In the genomic region with DNA sequence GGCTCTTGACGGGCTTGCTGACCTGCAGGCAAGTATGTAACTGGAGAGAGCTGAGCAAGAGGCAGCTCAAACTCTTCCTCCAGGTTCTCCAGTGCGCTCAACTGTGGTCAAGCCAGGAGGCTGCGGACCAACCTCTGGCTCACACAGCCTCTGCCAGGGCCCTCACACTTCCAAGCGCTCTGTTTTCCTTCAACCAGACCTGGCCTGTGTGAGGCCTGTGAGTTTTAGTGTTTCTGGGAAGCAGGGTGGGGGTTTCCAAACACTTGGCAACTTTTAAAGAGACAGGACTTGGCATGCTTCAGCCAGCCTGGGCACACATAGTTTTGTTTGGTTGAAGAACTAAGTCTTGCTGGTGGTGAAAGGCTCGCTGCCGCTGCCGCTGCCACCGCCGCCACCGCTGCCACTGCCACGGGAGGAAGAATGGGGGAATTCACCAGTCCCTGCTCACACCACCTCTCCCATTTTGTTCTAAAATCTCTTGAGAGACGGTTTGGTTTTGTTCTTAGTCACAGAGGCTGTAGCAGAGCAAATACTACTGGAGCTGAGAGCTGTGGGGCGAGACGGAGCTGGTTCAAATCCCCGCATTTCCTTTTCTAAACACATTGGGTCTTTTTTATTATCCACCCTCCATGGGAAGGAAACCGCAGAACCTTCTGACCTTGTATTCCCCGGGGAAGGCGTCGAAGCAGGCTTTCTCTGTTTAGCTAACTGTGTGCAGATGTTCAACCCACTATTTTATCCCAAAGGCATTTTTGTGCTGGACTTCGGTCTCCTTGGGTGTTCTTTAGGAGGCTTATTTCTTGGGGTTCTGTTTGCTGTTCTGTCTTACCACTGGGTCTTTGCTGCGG, we compare ENCODE assay signal across 11 mouse cellular contexts. TPM values are rescaled to one million over a fixed set of nuclear protein-coding genes. Genes with fewer than 3 reads are reported as not detected.
DNase-seq lines count a peak whose midpoint lies in the region; ATAC-seq and TF ChIP-seq lines count a peak whose summit lies in the region.
"Had no signal": no experiment of that assay in that cellular context is flagged by ENCODE, and none has a peak within 500 bp of the region (broad histone marks: within the 10 kb centered on the region; RNA-seq: fewer than 3 reads in every experiment).

No protein-coding gene starts in this region.

- no peaks in the 10 kb centered on the region for H3K27me3 ChIP-seq in lung, postnatal 0 days (replicated peaks; ENCODE audit: insufficient read depth, low read length)
- H3K27me3 ChIP-seq: hindbrain, embryonic 15.5 days had no signal

- no peak overlapping the region for H3K9ac ChIP-seq in lung, postnatal 0 days (replicated peaks; ENCODE audit: low read depth)
- H3K9ac ChIP-seq: hindbrain, embryonic 15.5 days had no signal

- H3K9me3 ChIP-seq in lung, postnatal 0 days (ENCODE audit: low read length), result no peaks in the 10 kb centered on the region
- H3K9me3 ChIP-seq: hindbrain, embryonic 15.5 days had no signal

- peak overlapping the region; percentile 4; the same call in 1 of the 2 replicates for H3K27ac ChIP-seq in bone marrow, adult 2 months (ENCODE audit: control insufficient read depth, insufficient read depth, low read depth, low read length, poor library complexity)
- peak overlapping the region; percentile 28; the same call in 1 of the 2 replicates for H3K27ac ChIP-seq in lung, postnatal 0 days (ENCODE audit: low read length)
- H3K27ac ChIP-seq: hindbrain, embryonic 15.5 days had no signal

- DNase-seq in gastrocnemius, postnatal 25 days, result peak; percentile 32
- DNase-seq in gastrocnemius, postnatal 10 days, result no peak
- peak; percentile 31 for DNase-seq in heart, postnatal 4 days
- peak; percentile 43 for DNase-seq in lung, postnatal 0 days (ENCODE audit: low spot score)
- no peak for DNase-seq in spleen, adult 18-20 months

- H3K4me3 ChIP-seq in bone marrow, adult 2 months (replicated peaks; ENCODE audit: control insufficient read depth, low read depth, low read length), result no peak overlapping the region
- H3K4me3 ChIP-seq in lung, postnatal 0 days (ENCODE audit: low read depth, low read length), result no peak overlapping the region
- H3K4me3 ChIP-seq: hindbrain, embryonic 15.5 days had no signal

- TF ChIP-seq CTCF in bone marrow, adult 2 months (IDR thresholded peaks at IDR 0.05; ENCODE audit: control insufficient read depth, insufficient read depth, low read length), result no peak
- TF ChIP-seq CTCF in lung, postnatal 0 days (IDR thresholded peaks at IDR 0.05), result no peak

- no peak for TF ChIP-seq EP300 in lung, postnatal 0 days (IDR thresholded peaks at IDR 0.05)

- H3K4me2 ChIP-seq in lung, postnatal 0 days (replicated peaks; ENCODE audit: low read depth, low read length), result no peak overlapping the region
- H3K4me2 ChIP-seq: hindbrain, embryonic 15.5 days had no signal

- 79% methylated on average over 21 of the region's 21 CpGs for WGBS in bone marrow, adult 2 months
- 63% methylated on average over 21 of the region's 21 CpGs for WGBS in lung, postnatal 0 days

- H3K36me3 ChIP-seq in lung, postnatal 0 days (ENCODE audit: insufficient read depth, low read length), result no peaks in the 10 kb centered on the region
- H3K36me3 ChIP-seq: G1E; hindbrain, embryonic 15.5 days had no signal

- no peak for TF ChIP-seq POLR2A in bone marrow, adult 2 months (IDR thresholded peaks at IDR 0.05; ENCODE audit: borderline replicate concordance, control insufficient read depth, low read depth, low read length)

- no peaks in the 10 kb centered on the region for H3K4me1 ChIP-seq in bone marrow, adult 2 months (ENCODE audit: control insufficient read depth, insufficient read depth, low read length)
- H3K4me1 ChIP-seq in lung, postnatal 0 days (ENCODE audit: insufficient read depth, low read depth, low read length), result no peaks in the 10 kb centered on the region
- H3K4me1 ChIP-seq: hindbrain, embryonic 15.5 days had no signal

- ATAC-seq in lung, postnatal 0 days, result peak; percentile 46
- ATAC-seq in CD4-positive, CD25-positive, alpha-beta regulatory T cell, adult 4 months, result no peak
- no peak for ATAC-seq in monocyte, adult 5-6 weeks (replicated peaks; ENCODE audit: insufficient number of reproducible peaks, low FRiP score, low TSS enrichment, poor library complexity, severe bottlenecking)

RNA-seq across cellular contexts. Expression of a gene that starts 11.0 kb away (rescaled TPM):
- total RNA-seq in gastrocnemius, postnatal 25 days (2021), result not detected
- not detected for total RNA-seq in gastrocnemius, postnatal 10 days (2021)
- not detected in 2 replicates for polyA plus RNA-seq in bone marrow, adult 2 months (2011; ENCODE audit: insufficient read depth, insufficient read length, low replicate concordance, missing spikeins)
- not detected for total RNA-seq in heart, postnatal 4 days (2021)
- not detected in 2 replicates for polyA plus RNA-seq in lung, postnatal 0 days (2015; fragmentation: Nextera tagmentation; extraction: Ambion mirVana)
- polyA plus RNA-seq in CD4-positive, CD25-positive, alpha-beta regulatory T cell, adult 4 months (2017; shearing (Covaris generic)), result not detected
- total RNA-seq in monocyte, adult 5-6 weeks (2017), result not detected in 3 replicates
- total RNA-seq: common myeloid progenitor, adult 5-6 weeks; G1E had no signal
- polyA plus RNA-seq: G1E; hindbrain, embryonic 15.5 days had no signal

RNA-seq across cellular contexts. Expression of a gene that starts 30.0 kb away (rescaled TPM):
- total RNA-seq in gastrocnemius, postnatal 25 days (2021), result 1 to 10 TPM; 1.3 to 1.5 TPM
- total RNA-seq in gastrocnemius, postnatal 10 days (2021), result 1 to 10 TPM; 1.1 to 1.6 TPM
- 0.63 and 0.80 TPM in 2 replicates for polyA plus RNA-seq in bone marrow, adult 2 months (2011; ENCODE audit: insufficient read depth, insufficient read length, low replicate concordance, missing spikeins)
- total RNA-seq in heart, postnatal 4 days (2021), result 1 to 10 TPM; 2.0 to 2.3 TPM
- 5.7 and 8.1 TPM in 2 replicates for polyA plus RNA-seq in lung, postnatal 0 days (2015; fragmentation: Nextera tagmentation; extraction: Ambion mirVana)
- not detected for polyA plus RNA-seq in CD4-positive, CD25-positive, alpha-beta regulatory T cell, adult 4 months (2017; shearing (Covaris generic))
- total RNA-seq in monocyte, adult 5-6 weeks (2017), result not detected in 3 replicates
- total RNA-seq: common myeloid progenitor, adult 5-6 weeks had no signal
- polyA plus RNA-seq: G1E had no signal

RNA-seq across cellular contexts. Expression of a gene that starts 32.8 kb away (rescaled TPM):
- 1 to 10 TPM; 1.4 to 2.3 TPM for total RNA-seq in gastrocnemius, postnatal 25 days (2021)
- 1 to 10 TPM; 2.3 to 3.1 TPM for total RNA-seq in gastrocnemius, postnatal 10 days (2021)
- polyA plus RNA-seq in bone marrow, adult 2 months (2011; ENCODE audit: insufficient read depth, insufficient read length, low replicate concordance, missing spikeins), result 3.1 and 6.3 TPM in 2 replicates
- total RNA-seq in heart, postnatal 4 days (2021), result 1 to 10 TPM; 3.2 to 3.4 TPM
- polyA plus RNA-seq in lung, postnatal 0 days (2015; fragmentation: Nextera tagmentation; extraction: Ambion mirVana), result 11.8 and 19.3 TPM in 2 replicates
- not detected for polyA plus RNA-seq in CD4-positive, CD25-positive, alpha-beta regulatory T cell, adult 4 months (2017; shearing (Covaris generic))
- total RNA-seq in monocyte, adult 5-6 weeks (2017), result not detected in 3 replicates
- total RNA-seq: common myeloid progenitor, adult 5-6 weeks had no signal
- polyA plus RNA-seq: G1E had no signal

RNA-seq across cellular contexts. Expression of a gene that starts 49.7 kb away (rescaled TPM):
- not detected for total RNA-seq in gastrocnemius, postnatal 25 days (2021)
- not detected for total RNA-seq in gastrocnemius, postnatal 10 days (2021)
- polyA plus RNA-seq in bone marrow, adult 2 months (2011; ENCODE audit: insufficient read depth, insufficient read length, low replicate concordance, missing spikeins), result not detected in 2 replicates
- not detected for total RNA-seq in heart, postnatal 4 days (2021)
- polyA plus RNA-seq in lung, postnatal 0 days (2015; fragmentation: Nextera tagmentation; extraction: Ambion mirVana), result 0.17 TPM in 1 of 2 replicates, not detected in the other
- polyA plus RNA-seq in CD4-positive, CD25-positive, alpha-beta regulatory T cell, adult 4 months (2017; shearing (Covaris generic)), result not detected
- total RNA-seq in monocyte, adult 5-6 weeks (2017), result not detected in 3 replicates
- total RNA-seq: common myeloid progenitor, adult 5-6 weeks had no signal
- polyA plus RNA-seq: G1E; hindbrain, embryonic 15.5 days had no signal

RNA-seq across cellular contexts. Expression of a gene that starts 59.2 kb away (rescaled TPM):
- not detected for total RNA-seq in gastrocnemius, postnatal 25 days (2021)
- not detected for total RNA-seq in gastrocnemius, postnatal 10 days (2021)
- not detected in 2 replicates for polyA plus RNA-seq in bone marrow, adult 2 months (2011; ENCODE audit: insufficient read depth, insufficient read length, low replicate concordance, missing spikeins)
- not detected for total RNA-seq in heart, postnatal 4 days (2021)
- not detected in 2 replicates for polyA plus RNA-seq in lung, postnatal 0 days (2015; fragmentation: Nextera tagmentation; extraction: Ambion mirVana)
- polyA plus RNA-seq in CD4-positive, CD25-positive, alpha-beta regulatory T cell, adult 4 months (2017; shearing (Covaris generic)), result not detected
- total RNA-seq in monocyte, adult 5-6 weeks (2017), result 0.53 TPM in 1 of 3 replicates, not detected in the others
- total RNA-seq: common myeloid progenitor, adult 5-6 weeks; G1E had no signal
- polyA plus RNA-seq: G1E; hindbrain, embryonic 15.5 days had no signal

Comparison
In these comparisons a context has a peak if more than half of its experiments do, and no peak if none do; other contexts are left out.
1. DNase-seq: peak in gastrocnemius, postnatal 25 days (single experiment), heart, postnatal 4 days (single experiment) and lung, postnatal 0 days (single experiment); none in gastrocnemius, postnatal 10 days (single experiment) and spleen, adult 18-20 months (0 of 2).